Mouse (Mus musculus) monocyte, adult 2 months (primary cell): ENCODE results near the gene Odf3l1.

Experiments used
- DNase-seq, 2 experiments: peaks; one replicate each; pipeline ENCODE4 v3.0.0; 2022; ENCODE audit warnings: low spot score in 2 of 2, low read depth in 1 of 2

Odf3l1 gene

GRCm38 (mm10) chr9:56882283-56882682 is 17.8 kb upstream of the Odf3l1 start:
- DNase-seq, result no peak

- no peak for DNase-seq
These were observed 17.1 kb upstream of the Odf3l1 start for GRCm38 (mm10) chr9:56881539-56882082.

GRCm38 (mm10) chr9:56880790-56881189 is 16.3 kb upstream of the Odf3l1 start:
- DNase-seq, result no peak

GRCm38 (mm10) chr9:56877284-56877683 is 12.8 kb upstream of the Odf3l1 start:
- DNase-seq, result no peak

- DNase-seq, result no peak
These were observed 12.3 kb upstream of the Odf3l1 start for GRCm38 (mm10) chr9:56876784-56877183.

- DNase-seq, result no peak
These were observed 8.6 kb upstream of the Odf3l1 start for GRCm38 (mm10) chr9:56873097-56873496.

- no peak for DNase-seq
These were observed 7.8 kb upstream of the Odf3l1 start for GRCm38 (mm10) chr9:56872105-56872903.

GRCm38 (mm10) chr9:56871191-56871590 is 6.7 kb upstream of the Odf3l1 start:
- DNase-seq, result no peak

GRCm38 (mm10) chr9:56870778-56871177 is 6.3 kb upstream of the Odf3l1 start:
- no peak for DNase-seq

GRCm38 (mm10) chr9:56869552-56869951 is 5.1 kb upstream of the Odf3l1 start:
- no peak for DNase-seq

- no peak for DNase-seq
These were observed 3.8 kb upstream of the Odf3l1 start for GRCm38 (mm10) chr9:56868292-56868691.

GRCm38 (mm10) chr9:56866430-56866829 is 2.0 kb upstream of the Odf3l1 start:
- no peak for DNase-seq

- no peak for DNase-seq
These were observed 1.4 kb upstream of the Odf3l1 start for GRCm38 (mm10) chr9:56865673-56866400.

GRCm38 (mm10) chr9:56864832-56865231 is 353 bp upstream of the Odf3l1 start, which contains the start of gene Cspg4:
Gene Cspg4 (plus strand): TSS chr9:56865033.
- DNase-seq, result no peak

GRCm38 (mm10) chr9:56862863-56863262 is 1.6 kb downstream of the Odf3l1 start:
- no peak for DNase-seq

- no peak for DNase-seq
These were observed 3.8 kb downstream of the Odf3l1 start for GRCm38 (mm10) chr9:56860486-56861269.

GRCm38 (mm10) chr9:56860035-56860434 is 4.4 kb downstream of the Odf3l1 start:
- no peak for DNase-seq

GRCm38 (mm10) chr9:56857463-56857862 is 7.0 kb downstream of the Odf3l1 start:
- no peak for DNase-seq

- no peak for DNase-seq
These were observed 12.7 kb downstream of the Odf3l1 start for GRCm38 (mm10) chr9:56851778-56852177.

GRCm38 (mm10) chr9:56850905-56851252 is 13.6 kb downstream of the Odf3l1 start:
- DNase-seq, result no peak

- no peak for DNase-seq
These were observed 14.2 kb downstream of the Odf3l1 start for GRCm38 (mm10) chr9:56850128-56850904.
